Mouse (Mus musculus) monocyte, adult 59 days (primary cell): ENCODE measurements around the gene Tada2b. TPM values are rescaled to one million over a fixed set of nuclear protein-coding genes. Genes with fewer than 3 reads are reported as not detected.

Source experiments
- total RNA-seq, 2 experiments: library from RNA; stranded (reverse); gene quantifications; one replicate each; pipeline ENCODE4 v1.2.4; 2023

The Tada2b gene
- 10 to 100 TPM; 11.1 to 12.8 TPM for total RNA-seq

GRCm38 (mm10) chr5:36484171-36484990 lies at the start of gene Tada2b, which contains the start of gene Ccdc96:
Tada2b (minus strand) TSS chr5:36484285.
Ccdc96 (plus strand) TSS chr5:36484588.

GRCm38 (mm10) chr5:36464709-36465661 lies 19.1 kb downstream of the Tada2b start, which contains the start of gene Grpel1:
Grpel1 (plus strand) TSS chr5:36464998.

Other genes with a start within 250 kb of the Tada2b start
- gene Sorcs2, start 86.1 kb downstream of the Tada2b start, total RNA-seq: under 1 TPM in 1 of 2 experiments, not detected in 1; 0.10 TPM
- gene Grpel1, start 19.3 kb downstream of the Tada2b start, total RNA-seq: 10 to 100 TPM; 23.5 to 29.0 TPM
- gene Ccdc96, start 303 bp upstream of the Tada2b start, total RNA-seq: under 1 TPM; 0.39 to 0.46 TPM
- 10 to 100 TPM; 79.6 to 90.0 TPM for gene Tbc1d14, start 109.0 kb upstream of the Tada2b start, total RNA-seq
- gene D5Ertd579e, start 211.7 kb upstream of the Tada2b start, total RNA-seq: 10 to 100 TPM; 32.6 to 40.2 TPM